Mouse (Mus musculus) liver, embryonic 14.5 days (tissue): ENCODE measurements around the gene 9930111J21Rik2.
"Not testable (repeated sequence)": the region's sequence is repeated elsewhere in the genome, so short reads cannot be mapped to it uniquely, and the experiment has no call there.

Experiments used
- CTCF ChIP-seq: IDR thresholded peaks from 2 replicates; pipeline ENCODE4 v1.5.1; 2016; ENCODE audit warnings: antibody characterized with exemption, low read depth, control low read depth
- EP300 ChIP-seq: IDR thresholded peaks from 2 replicates; pipeline ENCODE4 v1.6.1; 2016; ENCODE audit warnings: antibody characterized with exemption, low read depth

DNA sequence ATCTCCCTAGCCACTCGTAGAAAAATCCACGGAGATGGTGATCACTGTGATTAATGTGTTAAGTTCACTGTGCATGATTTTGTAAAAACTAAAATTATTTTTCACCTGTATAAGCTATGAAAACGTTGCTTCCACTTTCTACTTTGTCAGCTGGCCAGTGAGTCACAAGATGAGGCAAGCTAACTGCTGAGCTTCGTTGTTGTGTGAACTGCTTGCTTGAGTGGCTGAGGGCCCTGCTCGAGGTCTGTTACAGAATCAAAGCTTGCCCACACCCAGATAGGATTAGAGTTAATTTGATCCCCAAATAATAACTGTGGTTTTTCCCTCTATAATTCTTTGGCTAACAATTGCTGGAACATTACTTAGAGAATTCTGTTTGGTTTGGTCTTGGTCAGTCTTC lies 852 bp upstream of the 9930111J21Rik2 start:
- not testable (repeated sequence) for TF ChIP-seq CTCF, EP300
